Mouse (Mus musculus) ES-E14 (cell line): ENCODE results near the gene Oscp1. TPM values are rescaled to one million over a fixed set of nuclear protein-coding genes. Genes with fewer than 3 reads are reported as not detected.

Experiments used
- DNase-seq: peaks from one replicate; pipeline ENCODE4 v3.0.0-alpha.2; 2013; ENCODE audit warnings: low read depth, low spot score
- H3K27ac ChIP-seq: 2 replicates; pipeline ENCODE4 v1.5.1; 2012; ENCODE audit warnings: low read depth, mild to moderate bottlenecking, low read length, moderate library complexity, mixed read lengths; ENCODE audit not compliant: poor library complexity, insufficient read depth, severe bottlenecking
- H3K36me3 ChIP-seq: 2 replicates; pipeline ENCODE4 v1.6.1; 2012; ENCODE audit warnings: mild to moderate bottlenecking, low read length, moderate library complexity, mixed read lengths; ENCODE audit not compliant: control insufficient read depth, poor library complexity, insufficient read depth, severe bottlenecking
- H3K4me1 ChIP-seq, 2 experiments: fragments of 150-350 bp in 1 of 2; sonication (generic) in 1 of 2; 2 replicates each; pipeline ENCODE4 v1.6.1; 2012; ENCODE audit warnings: low read length in 2 of 2, mild to moderate bottlenecking in 1 of 2, mixed read lengths in 1 of 2; ENCODE audit not compliant: control insufficient read depth in 2 of 2, insufficient read depth in 2 of 2, poor library complexity in 1 of 2
- H3K4me3 ChIP-seq, 2 experiments: fragments of 150-350 bp in 1 of 2; sonication (generic) in 1 of 2; 2 replicates each; pipeline ENCODE4 v1.5.1; 2012; ENCODE audit warnings: low read length in 2 of 2, low read depth in 1 of 2, mild to moderate bottlenecking in 1 of 2, mixed read lengths in 1 of 2; ENCODE audit not compliant: insufficient read depth in 1 of 2, poor library complexity in 1 of 2, severe bottlenecking in 1 of 2
- H3K9ac ChIP-seq: 2 replicates; pipeline ENCODE4 v1.6.1; 2012; ENCODE audit warnings: low read depth, mild to moderate bottlenecking, low read length, mixed read lengths; ENCODE audit not compliant: poor library complexity, insufficient read depth, severe bottlenecking
- H3K9me3 ChIP-seq: fragments of 150-350 bp; sonication (generic); 2 replicates; pipeline ENCODE4 v1.6.1; 2012; ENCODE audit warnings: low read depth, mild to moderate bottlenecking, low read length; ENCODE audit not compliant: control insufficient read depth, insufficient read depth
- CHD2 ChIP-seq: IDR thresholded peaks from 2 replicates; pipeline ENCODE4 v1.6.1; 2014; ENCODE audit warnings: mild to moderate bottlenecking, low read depth, low read length, inconsistent platforms
- HCFC1 ChIP-seq: IDR thresholded peaks from 2 replicates; pipeline ENCODE4 v1.6.1; 2012; ENCODE audit warnings: low read length, inconsistent platforms, borderline replicate concordance; ENCODE audit not compliant: insufficient read depth
- MAFK ChIP-seq: IDR thresholded peaks from 2 replicates; pipeline ENCODE4 v1.6.1; 2014; ENCODE audit warnings: mild to moderate bottlenecking, low read depth, low read length, inconsistent platforms; ENCODE audit not compliant: insufficient read depth
- ZC3H11A ChIP-seq: IDR thresholded peaks from 2 replicates; pipeline ENCODE4 v1.6.1; 2012; ENCODE audit warnings: low read depth, mild to moderate bottlenecking, inconsistent platforms, low read length, borderline replicate concordance
- ZNF384 ChIP-seq: IDR thresholded peaks from 2 replicates; pipeline ENCODE4 v1.6.1; 2012; ENCODE audit warnings: low read depth, low read length, inconsistent platforms
- in situ Hi-C, 2 experiments: fragments of 600-800 bp; cut with MboI; formaldehyde crosslinking; loops; one replicate each; pipeline ENCODE4 v1.15.1; 2025; ENCODE audit warnings: low sequenced_read_pairs in 2 of 2, inconsistent platforms in 1 of 2; ENCODE audit not compliant: unreplicated experiment in 2 of 2
- total RNA-seq: library from RNA; depleted of rRNA; stranded (reverse); fragments of 300-350 nt; gene quantifications from 2 replicates; pipeline ENCODE4 v1.2.3, GENCODE M21; 2012

Gene Oscp1
- total RNA-seq, 1 experiment: 5.9 TPM

DNA sequence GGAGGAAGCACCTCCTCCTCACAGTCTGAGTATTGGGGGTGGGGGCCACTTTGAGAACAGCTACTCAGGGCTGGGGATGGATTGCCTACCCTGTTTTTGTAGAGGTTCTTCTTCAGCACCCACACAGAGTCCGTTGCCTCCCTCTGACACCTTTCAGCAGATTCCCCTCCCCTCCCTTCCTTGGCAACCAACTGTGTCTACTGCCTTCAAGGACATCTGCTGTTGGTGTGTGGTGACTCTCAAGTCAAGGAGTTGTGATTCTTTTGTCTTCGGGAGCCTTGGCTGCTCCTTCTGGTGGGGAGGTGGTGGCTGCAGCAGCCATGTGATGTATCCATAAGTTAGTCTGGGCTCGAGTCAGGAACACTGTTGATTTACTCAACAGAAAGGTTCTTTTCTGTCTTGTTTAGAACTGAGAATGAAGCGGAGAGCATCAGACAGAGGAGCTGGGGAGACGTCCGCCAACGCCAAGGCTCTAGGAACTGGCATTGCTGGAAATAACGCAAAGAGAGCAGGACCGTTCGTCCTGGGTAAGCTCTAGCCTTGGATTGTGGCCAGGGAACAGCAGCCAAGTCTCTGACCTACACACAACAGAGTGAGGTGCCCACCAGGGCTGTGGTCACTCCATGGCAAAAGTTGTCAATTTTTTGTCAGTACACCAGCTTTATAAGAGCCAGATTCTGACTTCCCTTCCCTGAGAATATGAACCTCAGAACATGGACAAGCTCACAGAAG is 65.1 kb downstream of the Oscp1 start:
- Histone ChIP-seq H3K36me3 (peaks cover 16% of the 10 kb centered on the region; the same call in 1 of the 2 replicates), H3K4me3 (no peak overlapping the region), H3K9me3 (no peaks in the 10 kb centered on the region), H3K27ac (no peak overlapping the region), H3K9ac (no peak overlapping the region), H3K4me1 (0 out of 4 replicates have a peak, but pooled peaks cover 0 to 2% of the 10 kb centered on the region in 2 experiments)
- in situ Hi-C loops: no loop called here
- DNase-seq: no peak
- TF ChIP-seq ZNF384 (no peak), CHD2 (no peak), HCFC1 (no peak), MAFK (no peak), ZC3H11A (no peak)

DNA sequence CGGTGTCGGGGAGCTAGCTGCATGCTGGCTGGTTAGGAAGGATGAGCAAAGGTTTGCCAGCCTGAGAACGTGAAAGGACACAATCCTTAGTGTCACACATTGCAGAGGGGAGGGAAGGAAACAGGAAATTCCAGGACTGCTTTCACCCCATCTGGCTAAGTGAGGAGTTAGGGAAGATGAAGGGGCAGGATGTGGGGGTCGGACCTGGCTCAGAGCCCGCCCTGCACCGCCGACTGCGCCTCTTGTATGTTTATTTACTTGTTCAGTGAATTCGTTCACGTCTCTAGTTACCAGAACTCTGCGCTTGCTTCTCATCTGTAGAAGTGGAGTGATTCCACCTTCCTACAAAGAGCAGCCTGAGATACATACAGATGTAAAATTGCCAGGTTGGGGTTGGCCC is 72.1 kb downstream of the Oscp1 start:
- Histone ChIP-seq H3K27ac (no peak overlapping the region), H3K9me3 (no peaks in the 10 kb centered on the region), H3K9ac (no peak overlapping the region), H3K36me3 (peaks cover 34% of the 10 kb centered on the region), H3K4me3 (no peak overlapping the region), H3K4me1 (no peaks in the 10 kb centered on the region; a peak in 1 of 4 replicates)
- TF ChIP-seq CHD2 (no peak), ZC3H11A (no peak)
- DNase-seq: no peak
- in situ Hi-C loops: no loop called here

DNA sequence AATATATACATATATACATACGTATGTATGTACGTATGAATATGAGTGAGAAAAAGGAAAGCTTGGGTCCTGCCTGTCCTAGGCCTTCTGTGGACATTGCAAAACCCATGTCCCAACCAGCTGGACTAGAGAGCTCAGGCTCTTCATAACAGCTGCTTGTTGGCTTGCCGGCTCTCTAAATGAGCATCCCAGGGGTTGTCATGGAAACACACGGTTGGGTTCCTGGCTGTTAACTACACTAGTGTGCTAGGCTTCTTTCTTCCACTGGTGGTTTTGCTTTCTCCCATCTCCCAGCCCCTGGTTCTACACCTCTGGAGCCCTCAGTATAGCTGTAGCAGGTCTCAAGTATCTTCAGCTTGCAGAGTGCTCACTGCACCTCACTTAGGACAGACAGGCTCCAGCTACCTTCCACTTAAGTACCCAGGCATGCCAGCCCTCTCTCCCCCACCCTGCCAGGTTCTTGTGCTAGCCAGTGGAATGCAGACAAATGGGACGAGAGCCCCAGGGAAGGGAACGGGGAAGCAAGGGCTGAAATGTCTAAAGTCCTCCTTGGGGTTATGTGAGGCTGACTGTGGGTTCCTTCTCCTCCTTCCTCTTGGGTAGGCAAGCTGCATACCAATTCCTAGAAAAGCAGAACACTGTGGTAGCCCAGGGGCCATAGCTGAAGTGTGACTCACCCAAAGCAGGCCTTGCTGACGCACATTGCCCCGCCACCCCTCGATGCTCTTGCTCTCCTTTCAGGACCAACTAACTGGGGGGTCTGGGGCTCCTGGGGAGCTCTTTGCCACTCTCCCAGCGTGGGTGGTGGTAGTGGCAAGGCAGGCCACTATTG is 73.1 kb downstream of the Oscp1 start:
- in situ Hi-C loops: no loop called here
- no peaks in the 10 kb centered on the region for H3K9me3 ChIP-seq
- H3K4me3 ChIP-seq: no peak overlapping the region
- no peak overlapping the region for H3K27ac ChIP-seq
- TF ChIP-seq HCFC1: no peak
- no peak for TF ChIP-seq CHD2
- no peak for TF ChIP-seq ZNF384
- no peak for TF ChIP-seq ZC3H11A
- TF ChIP-seq MAFK: no peak
- no peak overlapping the region for H3K9ac ChIP-seq
- H3K4me1 ChIP-seq: no peaks in the 10 kb centered on the region; a peak in 1 of 4 replicates
- peaks cover 30% of the 10 kb centered on the region for H3K36me3 ChIP-seq
- no peak for DNase-seq

DNA sequence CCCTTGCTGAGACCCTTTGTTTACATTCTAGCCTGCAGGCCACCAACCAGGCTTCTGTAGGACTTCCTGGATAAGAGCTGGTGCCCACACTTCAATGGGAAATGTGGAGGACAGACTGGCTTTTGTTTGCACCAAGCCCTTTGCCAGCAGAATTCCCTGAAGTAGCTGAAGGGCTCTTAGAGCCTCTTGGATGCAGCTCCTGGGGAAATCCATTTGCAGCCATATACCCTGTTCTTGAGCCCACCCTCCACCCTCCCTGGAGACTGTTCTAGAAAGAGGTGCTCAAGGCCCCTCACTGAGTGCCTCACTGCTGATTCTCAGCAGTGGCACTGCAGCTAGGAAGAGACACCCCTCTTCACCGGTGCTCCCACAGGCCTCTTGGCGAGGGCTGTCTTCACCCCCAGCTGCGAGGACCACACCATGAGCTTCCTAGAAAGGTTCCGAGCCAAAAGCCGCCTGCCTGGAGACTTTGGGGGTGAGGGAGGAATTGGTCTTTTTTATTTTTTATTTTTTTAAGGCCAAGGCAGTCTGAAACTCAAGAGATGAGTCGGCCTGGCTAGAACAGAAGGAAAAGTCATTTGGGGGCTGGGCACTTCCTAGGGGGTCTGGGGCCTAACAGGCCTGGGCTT is 74.4 kb downstream of the Oscp1 start:
- Histone ChIP-seq H3K36me3 (peaks cover 35% of the 10 kb centered on the region), H3K4me1 (no peaks in the 10 kb centered on the region; a peak in 1 of 4 replicates), H3K9ac (no peak overlapping the region), H3K9me3 (no peaks in the 10 kb centered on the region), H3K4me3 (no peak overlapping the region), H3K27ac (no peak overlapping the region)
- no peak for TF ChIP-seq ZC3H11A
- TF ChIP-seq CHD2: no peak
- TF ChIP-seq MAFK: no peak
- in situ Hi-C loops: no loop called here
- no peak for DNase-seq
